Mouse (Mus musculus) liver, postnatal 0 days (tissue): ENCODE data around the gene Copg1.

Experiments used
- CTCF ChIP-seq: sonication (generic); IDR thresholded peaks from 2 replicates; pipeline ENCODE4 v1.5.1; 2016; ENCODE audit warnings: antibody characterized with exemption, low read depth
- EP300 ChIP-seq: IDR thresholded peaks from 2 replicates; pipeline ENCODE4 v1.6.1; 2016; ENCODE audit warnings: antibody characterized with exemption, low read depth, mild to moderate bottlenecking

DNA sequence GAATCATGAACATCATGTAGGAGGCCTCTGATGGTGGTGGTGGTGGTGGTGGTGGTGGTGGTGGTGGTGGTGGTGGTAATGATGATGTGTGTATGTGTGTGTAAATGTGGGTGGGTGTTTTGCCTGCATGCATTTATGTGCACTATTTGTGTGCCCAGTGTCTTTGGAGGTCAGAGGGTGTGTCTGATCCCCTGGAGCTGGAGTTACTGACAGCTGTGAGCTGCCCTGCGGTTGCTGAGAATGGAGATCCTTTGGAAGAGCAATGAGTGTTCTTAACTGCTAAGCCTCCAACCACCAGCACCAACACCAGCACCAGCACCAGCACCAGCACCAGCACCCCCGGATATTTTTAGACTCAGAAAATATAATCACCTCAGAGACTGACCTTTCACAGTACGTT lies 5.4 kb upstream of the Copg1 start:
- no peak for TF ChIP-seq CTCF
- no peak for TF ChIP-seq EP300
